Mouse (Mus musculus) WW6 (cell line): Measurements from ENCODE around the gene Mrc1.

Experiments
- DNase-seq: peaks from one replicate; pipeline ENCODE4 v3.0.0-alpha.2; 2013; ENCODE audit warnings: low read depth, low spot score

Gene Mrc1

GRCm38 (mm10) chr2:14244157-14244556 lies 15.0 kb downstream of the Mrc1 start:
- DNase-seq: no peak

DNA sequence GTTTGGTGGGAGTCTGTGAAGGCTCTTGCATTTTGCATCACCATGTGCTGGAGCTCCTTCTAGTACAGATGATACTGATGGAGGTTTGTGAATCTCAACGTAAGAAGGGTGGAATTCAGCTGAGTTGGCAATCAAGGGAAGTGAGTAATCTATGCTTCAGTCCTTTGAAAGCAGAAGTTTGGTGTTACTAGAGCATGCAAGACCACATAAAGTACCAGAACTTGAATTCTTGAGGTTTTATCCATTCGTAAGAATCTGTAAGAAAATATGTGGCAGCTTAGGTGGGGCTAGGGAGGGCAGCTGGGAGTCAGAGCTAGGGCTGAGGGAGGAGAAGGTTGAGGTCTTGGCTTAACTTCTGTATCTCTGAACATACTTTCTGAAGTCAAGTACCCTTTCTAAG lies 15.5 kb downstream of the Mrc1 start:
- DNase-seq: no peak

- DNase-seq: no peak
Measured at GRCm38 (mm10) chr2:14249839-14250564, 20.8 kb downstream of the Mrc1 start.

DNA sequence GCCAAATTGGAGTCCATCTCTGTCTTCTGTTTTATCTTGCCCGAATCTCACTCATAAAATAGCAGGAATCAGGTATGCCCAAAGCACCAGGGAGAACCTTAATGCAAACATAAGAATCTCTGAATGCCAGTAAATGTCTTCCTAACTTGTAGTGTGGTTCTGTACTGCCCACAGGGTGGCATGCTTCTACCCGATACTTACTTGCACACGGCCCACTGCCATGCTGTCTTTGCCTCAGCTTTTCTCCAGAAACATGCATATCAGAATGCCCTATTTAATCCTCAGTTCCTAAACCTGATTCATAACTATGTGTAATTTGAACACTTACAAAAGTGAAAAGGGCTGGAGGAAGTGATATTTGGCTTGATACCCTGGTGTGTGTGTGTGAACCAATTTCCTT lies 22.7 kb downstream of the Mrc1 start:
- no peak for DNase-seq

DNA sequence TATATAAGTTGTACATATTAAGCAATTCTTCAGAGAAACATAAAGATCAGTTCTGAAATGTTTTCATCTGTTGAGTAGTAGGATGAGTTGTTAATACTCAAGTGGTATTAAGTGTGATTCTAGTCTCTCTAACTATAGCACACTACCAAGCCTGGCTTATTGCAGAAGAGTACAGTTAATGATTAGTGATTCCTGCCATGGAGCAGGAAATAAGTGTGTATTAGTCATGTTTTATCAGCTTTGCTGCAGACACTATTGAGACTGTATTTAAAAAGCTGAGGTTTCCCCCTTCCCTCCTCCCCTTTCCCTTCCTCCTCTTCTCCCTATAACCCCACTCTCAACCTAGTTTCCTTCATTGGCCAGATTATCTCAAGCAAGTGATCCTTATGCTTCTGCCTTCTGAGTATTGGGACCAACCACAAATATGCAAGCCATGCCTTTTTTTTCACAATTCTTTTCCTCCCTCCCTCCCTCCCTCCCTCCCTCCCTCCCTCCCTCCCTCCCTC lies 29.2 kb downstream of the Mrc1 start:
- no peak for DNase-seq

- DNase-seq: no peak
Measured at GRCm38 (mm10) chr2:14262090-14262489, 32.9 kb downstream of the Mrc1 start.

- DNase-seq: no peak
Measured at GRCm38 (mm10) chr2:14269160-14269559, 40.0 kb downstream of the Mrc1 start.

GRCm38 (mm10) chr2:14272088-14272487 lies 42.9 kb downstream of the Mrc1 start:
- no peak for DNase-seq

DNA sequence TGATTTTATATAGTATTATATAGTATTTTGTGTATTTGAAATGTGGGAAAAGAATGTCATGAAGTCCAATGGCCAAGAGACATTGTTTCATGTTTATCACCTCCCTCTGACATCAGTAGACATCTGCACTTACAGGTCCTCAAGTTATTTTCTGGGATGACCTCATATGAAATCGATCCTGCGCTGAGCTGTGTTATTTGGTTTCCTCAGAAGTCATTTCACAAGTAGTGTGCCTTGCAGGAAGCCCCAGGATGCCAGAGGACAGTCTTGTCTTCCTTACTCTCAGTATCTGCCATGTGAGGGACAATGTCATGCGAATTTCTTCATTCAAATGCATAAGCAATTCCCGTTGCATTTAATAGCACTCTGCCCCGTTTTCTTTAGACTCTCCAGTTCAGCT lies 46.6 kb downstream of the Mrc1 start:
- DNase-seq: no peak

DNA sequence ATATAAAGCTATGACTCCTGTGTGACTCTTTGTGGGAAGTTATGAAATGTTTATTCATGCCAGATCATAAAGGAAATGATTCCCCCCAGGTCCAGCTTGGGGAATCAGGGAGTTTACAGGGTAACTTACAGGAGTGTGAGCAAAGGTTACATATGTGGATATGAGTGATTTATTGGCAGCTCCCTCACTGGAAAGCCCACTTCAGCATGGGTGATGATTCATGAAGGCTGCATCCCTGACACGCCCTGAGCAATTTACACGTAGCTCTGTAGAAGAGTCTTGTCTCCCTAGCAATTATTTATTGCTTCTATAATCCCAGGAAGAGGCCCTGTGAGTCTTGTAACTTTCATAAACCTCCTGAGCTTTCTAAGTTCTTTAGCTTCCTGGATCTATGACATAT lies 50.1 kb downstream of the Mrc1 start:
- DNase-seq: no peak

- DNase-seq: no peak
Measured at GRCm38 (mm10) chr2:14279795-14280194, 50.6 kb downstream of the Mrc1 start.

DNA sequence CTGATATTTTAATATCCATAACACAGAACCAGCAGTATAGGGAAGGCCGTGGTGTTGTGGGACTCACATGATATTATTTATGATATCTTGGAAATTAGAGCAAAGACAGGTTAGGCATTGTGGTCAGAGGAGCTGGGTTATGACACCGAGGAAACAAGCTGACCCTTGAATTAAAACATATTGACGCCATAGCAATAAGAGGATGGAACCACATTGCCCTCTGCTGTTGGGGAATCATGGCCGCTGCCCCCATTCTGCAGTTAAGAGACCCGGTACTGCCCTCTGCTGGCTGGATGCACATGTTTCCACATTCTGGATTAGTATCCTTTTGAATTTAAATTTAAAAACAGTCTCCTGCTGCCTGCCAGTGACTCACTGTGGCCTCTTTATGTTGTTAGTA lies 66.1 kb downstream of the Mrc1 start:
- DNase-seq: peak; percentile 67

DNA sequence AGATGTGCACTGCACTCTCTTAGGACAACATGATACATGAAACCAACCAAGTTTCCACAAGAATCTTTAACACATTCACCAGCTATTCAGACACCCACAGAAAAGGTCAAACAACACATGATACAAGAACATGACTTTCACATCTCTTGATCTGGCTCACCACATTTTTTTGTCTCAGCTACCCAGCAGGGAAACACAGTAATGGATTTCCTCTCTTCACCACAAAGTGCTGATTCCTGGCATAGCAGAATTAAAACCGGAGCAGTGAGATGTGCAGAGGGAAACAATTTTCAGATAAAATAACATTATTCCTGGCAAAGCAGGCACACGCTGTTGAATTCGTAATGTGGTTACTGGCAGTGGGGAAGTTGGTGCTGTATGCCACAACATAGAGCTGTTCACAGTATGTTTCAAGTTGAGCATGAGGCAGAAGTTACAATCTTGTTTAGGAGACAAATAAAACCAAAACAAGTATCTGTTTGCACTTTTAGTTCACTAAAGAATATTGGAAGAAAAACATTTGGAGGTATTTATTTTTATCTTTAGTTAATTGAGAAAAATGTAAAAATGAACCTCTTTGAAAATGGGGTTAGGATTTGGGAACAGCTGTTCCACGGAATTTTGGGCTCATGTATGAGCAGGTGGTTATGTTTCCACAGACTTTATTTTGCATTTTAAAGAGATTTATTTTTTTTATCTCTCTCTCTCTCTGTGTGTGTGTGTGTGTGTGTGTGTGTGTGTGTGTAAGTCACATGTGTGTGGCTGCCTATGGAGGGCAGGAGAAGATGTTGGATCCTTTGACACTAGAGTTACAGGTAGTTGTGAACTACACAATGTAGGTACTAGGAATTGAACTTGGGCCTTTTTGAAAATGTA lies 83.6 kb downstream of the Mrc1 start:
- no peak for DNase-seq

DNA sequence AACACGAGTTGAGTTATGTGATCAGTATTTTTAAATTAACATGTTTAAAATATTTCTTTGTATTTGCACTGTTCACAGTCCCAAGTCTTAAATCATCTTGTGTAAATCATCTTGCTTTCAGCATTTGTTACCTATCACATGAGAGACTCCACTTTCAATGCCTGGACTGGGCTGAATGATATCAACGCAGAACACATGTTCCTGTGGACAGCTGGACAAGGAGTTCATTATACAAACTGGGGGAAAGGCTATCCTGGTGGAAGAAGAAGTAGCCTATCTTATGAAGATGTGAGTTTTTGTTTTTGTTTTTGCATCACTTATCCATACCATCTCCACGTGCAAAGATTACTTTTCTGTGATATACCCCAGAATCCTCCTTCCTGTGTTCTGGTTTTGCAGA lies 85.9 kb downstream of the Mrc1 start:
- no peak for DNase-seq

DNA sequence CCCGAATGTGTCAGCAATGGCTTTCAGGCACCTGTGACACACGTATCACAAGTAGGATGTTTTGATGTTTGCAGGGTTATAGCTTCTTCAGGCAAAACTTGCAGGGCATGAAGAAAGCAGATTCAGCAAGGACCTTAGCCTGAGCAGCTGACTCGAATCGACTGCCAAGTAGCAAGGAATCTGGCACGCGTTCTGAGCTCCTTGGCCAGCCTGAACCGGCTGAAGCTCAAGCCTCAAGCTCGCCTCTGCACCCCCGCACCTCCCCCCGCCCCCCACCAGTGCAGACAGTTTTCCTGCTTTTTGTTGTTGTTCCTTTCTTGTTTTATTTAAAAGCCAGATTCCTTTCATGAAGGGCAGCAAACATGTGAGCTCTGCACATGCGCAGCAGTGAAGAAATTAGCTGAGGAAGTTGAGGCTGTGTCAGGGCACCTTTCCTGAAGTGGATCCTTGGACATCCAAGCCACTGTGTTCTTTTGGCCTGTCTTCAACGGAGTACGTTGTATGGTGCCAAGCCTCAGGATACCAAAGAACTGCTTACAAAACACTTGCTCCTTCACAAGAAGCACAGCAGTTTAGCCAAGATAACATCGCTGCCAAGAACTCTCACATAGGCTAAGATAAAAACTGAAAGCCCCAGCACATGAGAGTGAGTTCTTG lies 112.6 kb downstream of the Mrc1 start:
- DNase-seq: no peak

- no peak for DNase-seq
Measured at GRCm38 (mm10) chr2:14342309-14342839, 113.2 kb downstream of the Mrc1 start.
